Mouse (Mus musculus): ENCODE data around the gene Arrdc2.
"Not testable (repeated sequence)": the region's sequence is repeated elsewhere in the genome, so short reads cannot be mapped to it uniquely, and the experiment has no call there.

The Arrdc2 gene

GRCm38 (mm10) chr8:70838654-70839407, 689 bp downstream of the Arrdc2 start:
- no peak for DNase-seq

- no peak for DNase-seq
Observed at GRCm38 (mm10) chr8:70836666-70837065, 2.9 kb downstream of the Arrdc2 start.

GRCm38 (mm10) chr8:70834071-70834470, 5.4 kb downstream of the Arrdc2 start:
- DNase-seq: no peak

- DNase-seq: peak in 1 of 2 experiments; percentile 46
Observed at GRCm38 (mm10) chr8:70833520-70833919, 6.0 kb downstream of the Arrdc2 start.

- DNase-seq: no peak
Observed at GRCm38 (mm10) chr8:70833018-70833482, 6.5 kb downstream of the Arrdc2 start.

- DNase-seq: no peak
Observed at GRCm38 (mm10) chr8:70832371-70832770, 7.1 kb downstream of the Arrdc2 start.

GRCm38 (mm10) chr8:70831517-70831916, 8.0 kb downstream of the Arrdc2 start:
- DNase-seq: no peak

- DNase-seq: no peak
Observed at GRCm38 (mm10) chr8:70827796-70828195, 11.7 kb downstream of the Arrdc2 start.

- DNase-seq: no peak
Observed at GRCm38 (mm10) chr8:70827010-70827409, 12.5 kb downstream of the Arrdc2 start.

GRCm38 (mm10) chr8:70825816-70826215, 13.7 kb downstream of the Arrdc2 start:
- DNase-seq: no peak

GRCm38 (mm10) chr8:70823802-70824201, 15.7 kb downstream of the Arrdc2 start:
- no peak for DNase-seq

- not testable (repeated sequence) for DNase-seq
Observed at GRCm38 (mm10) chr8:70822594-70822993, 16.9 kb downstream of the Arrdc2 start.

GRCm38 (mm10) chr8:70821992-70822391, 17.5 kb downstream of the Arrdc2 start:
- DNase-seq: no peak

GRCm38 (mm10) chr8:70821399-70821962, 18.0 kb downstream of the Arrdc2 start:
- DNase-seq: peak; percentile 65 to 68

GRCm38 (mm10) chr8:70820101-70820935, 19.2 kb downstream of the Arrdc2 start:
- DNase-seq: no peak

GRCm38 (mm10) chr8:70816679-70817078, 22.8 kb downstream of the Arrdc2 start:
- no peak for DNase-seq

GRCm38 (mm10) chr8:70812885-70813284, 26.6 kb downstream of the Arrdc2 start:
- no peak for DNase-seq

- no peak for DNase-seq
Observed at GRCm38 (mm10) chr8:70812055-70812454, 27.5 kb downstream of the Arrdc2 start.

- DNase-seq: no peak
Observed at GRCm38 (mm10) chr8:70810962-70811680, 28.4 kb downstream of the Arrdc2 start.

GRCm38 (mm10) chr8:70808955-70809701, 30.4 kb downstream of the Arrdc2 start:
- DNase-seq: no peak

- DNase-seq: no peak
Observed at GRCm38 (mm10) chr8:70808239-70808638, 31.3 kb downstream of the Arrdc2 start, which contains the start of gene Il12rb1. TSS of gene Il12rb1 (plus strand) at chr8:70808449.

- DNase-seq: no peak
Observed at GRCm38 (mm10) chr8:70807304-70807703, 32.2 kb downstream of the Arrdc2 start.
